Mouse (Mus musculus): Measurements from ENCODE around the gene Prkab1. TPM values are rescaled to one million over a fixed set of nuclear protein-coding genes. Genes with fewer than 3 reads are reported as not detected.

Gene Prkab1
- not detected in 2 replicates for polyA plus RNA-seq (2012; ENCODE audit: insufficient read depth, insufficient read length, low replicate concordance, missing spikeins)

DNA sequence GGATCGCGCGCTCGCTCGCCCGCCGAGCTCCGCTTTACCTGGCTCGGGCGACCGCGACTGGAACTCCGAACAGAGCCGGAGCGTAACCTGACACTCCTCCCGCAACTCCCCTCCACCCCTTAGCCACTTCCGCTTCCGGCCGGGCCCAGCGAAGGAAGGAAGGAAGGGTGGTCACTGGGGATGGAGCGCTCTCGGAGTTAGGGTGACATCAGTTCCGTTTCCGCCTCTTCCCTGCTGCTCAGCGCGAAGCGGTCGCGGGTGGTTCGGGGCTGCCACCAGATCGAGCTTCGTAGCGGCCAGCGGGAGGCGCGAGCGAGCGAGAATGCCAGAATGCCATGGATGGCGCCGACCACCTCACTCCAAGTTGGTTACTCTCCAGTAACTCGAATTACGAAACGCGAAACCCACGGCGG is at the start of gene Prkab1:
Prkab1 (minus strand) TSS at position 182 of the 413 bp plus-strand sequence.
- peak within 1 kb of the TSS; percentile 49; the same call in 1 of the 2 replicates for H3K27ac ChIP-seq (ENCODE audit: insufficient read depth, low read depth, low read length)
- peak; percentile 53 for TF ChIP-seq CTCF (IDR thresholded peaks at IDR 0.05; ENCODE audit: insufficient read depth, low read depth, low read length)
- peak; percentile 51; the same call in 1 of the 2 replicates for TF ChIP-seq POLR2A (IDR thresholded peaks at IDR 0.05; ENCODE audit: insufficient read depth, low read depth, low read length)
- WGBS = under 1% methylated on average over 45 of the region's 46 CpGs
- H3K4me1 ChIP-seq (ENCODE audit: control insufficient read depth, insufficient read depth, low read length) = peaks cover 9% of the 10 kb centered on the region; the same call in 1 of the 2 replicates
- H3K4me3 ChIP-seq (ENCODE audit: insufficient read depth, low read depth, low read length) = peak within 1 kb of the TSS; percentile 68

DNA sequence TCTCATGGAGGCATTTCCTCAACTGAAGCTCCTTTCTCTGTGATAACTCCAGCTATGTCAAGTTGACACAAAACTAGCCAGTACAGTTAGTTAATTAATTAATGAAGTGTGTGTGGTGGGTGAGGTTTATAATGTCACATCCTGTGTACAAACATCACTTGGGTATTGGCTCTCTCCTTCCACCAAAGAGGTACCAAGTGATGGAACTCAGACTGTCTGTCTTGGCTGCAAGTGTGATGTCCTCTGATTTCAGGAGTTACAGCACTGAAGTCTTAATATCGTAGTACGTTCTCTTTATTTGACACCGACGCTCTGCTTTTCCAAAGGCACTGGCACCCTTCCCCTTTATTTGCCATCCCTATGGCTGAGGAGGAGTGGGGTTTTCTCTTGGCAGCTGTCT is 45.3 kb upstream of the Prkab1 start:
- Histone ChIP-seq H3K4me1 (ENCODE audit: control insufficient read depth, insufficient read depth, low read length) (no peaks in the 10 kb centered on the region), H3K4me3 (ENCODE audit: insufficient read depth, low read depth, low read length) (no peak overlapping the region), H3K27ac (ENCODE audit: insufficient read depth, low read depth, low read length) (no peak overlapping the region)
- 94% methylated on average over 4 of the region's 4 CpGs for WGBS
- TF ChIP-seq CTCF (IDR thresholded peaks at IDR 0.05; ENCODE audit: insufficient read depth, low read depth, low read length) (no peak), POLR2A (IDR thresholded peaks at IDR 0.05; ENCODE audit: insufficient read depth, low read depth, low read length) (no peak)

DNA sequence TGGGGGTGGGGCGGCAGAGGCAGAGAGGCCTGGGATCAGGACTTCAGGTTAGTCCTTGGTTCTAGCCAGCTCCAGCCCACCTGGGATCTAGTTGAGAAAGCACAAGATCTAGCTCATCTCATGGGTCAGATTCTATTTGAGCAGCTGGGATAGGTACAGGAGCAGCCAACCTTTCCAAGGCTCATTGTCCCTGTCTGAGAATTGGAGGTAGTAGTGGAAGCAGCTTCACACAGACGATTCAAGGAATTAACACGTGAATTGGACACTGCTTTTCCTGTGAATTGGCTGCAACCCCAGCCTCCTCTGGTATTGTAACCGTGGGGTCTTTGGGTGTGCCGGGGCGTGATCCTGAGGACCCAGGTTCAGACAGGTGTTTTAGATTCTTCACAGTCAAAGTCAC is 28.5 kb upstream of the Prkab1 start:
- 64% methylated on average over 6 of the region's 6 CpGs for WGBS
- Histone ChIP-seq H3K4me1 (ENCODE audit: control insufficient read depth, insufficient read depth, low read length) (no peaks in the 10 kb centered on the region), H3K4me3 (ENCODE audit: insufficient read depth, low read depth, low read length) (no peak overlapping the region), H3K27ac (ENCODE audit: insufficient read depth, low read depth, low read length) (no peak overlapping the region)
- TF ChIP-seq CTCF (IDR thresholded peaks at IDR 0.05; ENCODE audit: insufficient read depth, low read depth, low read length) = no peak
- TF ChIP-seq POLR2A (IDR thresholded peaks at IDR 0.05; ENCODE audit: insufficient read depth, low read depth, low read length) = no peak

GRCm38 (mm10) chr5:116052171-116052570 is 27.9 kb upstream of the Prkab1 start:
- no peak overlapping the region for H3K4me3 ChIP-seq (ENCODE audit: insufficient read depth, low read depth, low read length)
- H3K4me1 ChIP-seq (ENCODE audit: control insufficient read depth, insufficient read depth, low read length) = no peaks in the 10 kb centered on the region
- TF ChIP-seq CTCF (IDR thresholded peaks at IDR 0.05; ENCODE audit: insufficient read depth, low read depth, low read length) (no peak), POLR2A (IDR thresholded peaks at IDR 0.05; ENCODE audit: insufficient read depth, low read depth, low read length) (no peak)
- no peak overlapping the region for H3K27ac ChIP-seq (ENCODE audit: insufficient read depth, low read depth, low read length)
- WGBS = 81% methylated on average over 5 of the region's 5 CpGs

DNA sequence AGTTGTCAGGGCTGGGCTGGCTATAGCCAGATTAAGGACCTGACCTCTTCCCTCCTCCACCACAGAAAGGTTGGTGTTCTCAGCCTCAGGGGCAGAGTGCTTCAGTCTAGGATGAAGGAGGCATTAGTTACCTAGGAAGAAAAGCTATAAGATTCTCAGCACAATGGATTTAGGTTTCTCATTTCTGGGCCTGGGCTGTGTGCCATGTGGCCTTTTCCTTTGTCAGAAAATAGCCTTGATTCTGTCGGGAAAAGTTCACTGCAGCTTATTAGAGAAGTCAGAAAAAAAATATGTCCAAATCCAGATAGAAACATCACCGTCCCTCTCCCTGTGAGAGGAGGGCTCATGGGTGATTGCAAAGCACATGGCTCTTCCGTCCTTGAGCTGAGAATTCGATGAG is 25.5 kb upstream of the Prkab1 start:
- 79% methylated on average over 4 of the region's 4 CpGs for WGBS
- Histone ChIP-seq H3K4me1 (ENCODE audit: control insufficient read depth, insufficient read depth, low read length) (no peaks in the 10 kb centered on the region), H3K27ac (ENCODE audit: insufficient read depth, low read depth, low read length) (no peak overlapping the region), H3K4me3 (ENCODE audit: insufficient read depth, low read depth, low read length) (no peak overlapping the region)
- TF ChIP-seq CTCF (IDR thresholded peaks at IDR 0.05; ENCODE audit: insufficient read depth, low read depth, low read length) = no peak
- TF ChIP-seq POLR2A (IDR thresholded peaks at IDR 0.05; ENCODE audit: insufficient read depth, low read depth, low read length) = no peak

- 93% methylated on average over 3 of the region's 3 CpGs for WGBS
- TF ChIP-seq POLR2A (IDR thresholded peaks at IDR 0.05; ENCODE audit: insufficient read depth, low read depth, low read length) (no peak), CTCF (IDR thresholded peaks at IDR 0.05; ENCODE audit: insufficient read depth, low read depth, low read length) (no peak)
Observed at GRCm38 (mm10) chr5:116048321-116048720, 24.0 kb upstream of the Prkab1 start.

DNA sequence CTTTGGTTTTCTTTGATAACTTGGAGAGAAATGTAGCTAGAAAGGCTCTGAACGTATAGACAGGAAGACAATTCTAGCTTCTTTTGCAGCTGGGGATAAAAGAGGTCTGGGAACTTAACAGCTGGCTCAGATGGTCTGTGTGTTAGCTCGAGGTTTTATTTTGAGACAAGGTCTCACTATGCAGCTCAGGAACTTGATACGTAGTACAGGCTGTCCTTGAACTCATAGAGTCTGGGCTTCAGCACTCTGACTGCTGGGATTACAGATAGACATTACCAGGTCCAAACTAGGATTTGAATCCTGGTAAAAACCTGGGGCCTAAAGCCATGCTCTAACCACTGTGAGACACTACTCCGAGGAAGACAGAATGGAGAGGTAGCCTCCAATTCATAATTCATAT is 21.9 kb upstream of the Prkab1 start:
- no peak overlapping the region for H3K4me3 ChIP-seq (ENCODE audit: insufficient read depth, low read depth, low read length)
- WGBS = 82% methylated on average over 4 of the region's 4 CpGs
- TF ChIP-seq POLR2A (IDR thresholded peaks at IDR 0.05; ENCODE audit: insufficient read depth, low read depth, low read length) (no peak), CTCF (IDR thresholded peaks at IDR 0.05; ENCODE audit: insufficient read depth, low read depth, low read length) (no peak)
- H3K27ac ChIP-seq (ENCODE audit: insufficient read depth, low read depth, low read length) = no peak overlapping the region
- H3K4me1 ChIP-seq (ENCODE audit: control insufficient read depth, insufficient read depth, low read length) = no peaks in the 10 kb centered on the region

More at GRCm38 (mm10) chr5:116048321-116048720, 24.0 kb upstream of the Prkab1 start:
- H3K4me3 ChIP-seq (ENCODE audit: insufficient read depth, low read depth, low read length) = no peak overlapping the region
- no peak overlapping the region for H3K27ac ChIP-seq (ENCODE audit: insufficient read depth, low read depth, low read length)
- H3K4me1 ChIP-seq (ENCODE audit: control insufficient read depth, insufficient read depth, low read length) = no peaks in the 10 kb centered on the region

GRCm38 (mm10) chr5:116045581-116045980 is 21.3 kb upstream of the Prkab1 start:
- Histone ChIP-seq H3K27ac (ENCODE audit: insufficient read depth, low read depth, low read length) (no peak overlapping the region), H3K4me1 (ENCODE audit: control insufficient read depth, insufficient read depth, low read length) (peaks cover 1% of the 10 kb centered on the region), H3K4me3 (ENCODE audit: insufficient read depth, low read depth, low read length) (no peak overlapping the region)
- TF ChIP-seq POLR2A (IDR thresholded peaks at IDR 0.05; ENCODE audit: insufficient read depth, low read depth, low read length) = no peak
- TF ChIP-seq CTCF (IDR thresholded peaks at IDR 0.05; ENCODE audit: insufficient read depth, low read depth, low read length) = no peak
- WGBS = 90% methylated on average over 8 of the region's 8 CpGs

DNA sequence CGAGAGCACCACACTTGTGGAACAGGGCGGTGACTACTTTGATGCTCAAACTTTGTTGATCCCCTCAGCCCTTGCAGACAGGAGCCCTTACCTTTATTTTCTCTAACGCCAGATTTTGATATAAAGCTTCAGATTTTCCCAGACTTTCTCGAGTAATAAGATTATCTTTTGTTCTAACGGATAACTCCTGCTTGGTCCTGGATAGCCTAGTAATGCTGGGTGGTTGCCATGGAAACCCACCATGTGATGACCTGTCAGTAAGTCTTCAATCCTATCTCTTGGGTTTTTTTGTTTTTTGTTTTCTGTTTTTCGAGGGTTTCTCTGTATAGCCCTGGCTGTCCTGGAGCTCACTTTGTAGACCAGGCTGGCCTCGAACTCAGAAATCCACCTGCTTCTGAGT is 17.9 kb upstream of the Prkab1 start:
- Histone ChIP-seq H3K4me3 (ENCODE audit: insufficient read depth, low read depth, low read length) (no peak overlapping the region), H3K4me1 (ENCODE audit: control insufficient read depth, insufficient read depth, low read length) (peaks cover 7% of the 10 kb centered on the region), H3K27ac (ENCODE audit: insufficient read depth, low read depth, low read length) (no peak overlapping the region)
- 78% methylated on average over 7 of the region's 7 CpGs for WGBS
- TF ChIP-seq CTCF (IDR thresholded peaks at IDR 0.05; ENCODE audit: insufficient read depth, low read depth, low read length) = no peak
- no peak for TF ChIP-seq POLR2A (IDR thresholded peaks at IDR 0.05; ENCODE audit: insufficient read depth, low read depth, low read length)

GRCm38 (mm10) chr5:116039706-116040105 is 15.4 kb upstream of the Prkab1 start:
- Histone ChIP-seq H3K27ac (ENCODE audit: insufficient read depth, low read depth, low read length) (no peak overlapping the region), H3K4me1 (ENCODE audit: control insufficient read depth, insufficient read depth, low read length) (peaks cover 9% of the 10 kb centered on the region), H3K4me3 (ENCODE audit: insufficient read depth, low read depth, low read length) (no peak overlapping the region)
- WGBS = 28% methylated on average over 11 of the region's 11 CpGs
- TF ChIP-seq POLR2A (IDR thresholded peaks at IDR 0.05; ENCODE audit: insufficient read depth, low read depth, low read length) (no peak), CTCF (IDR thresholded peaks at IDR 0.05; ENCODE audit: insufficient read depth, low read depth, low read length) (no peak)
